Mouse (Mus musculus): ENCODE measurements at regions not wholly inside any gene's neighbourhood (a gene's known extent, or its start where the extent isn't known, plus 50 kb on each side); places are given as distances from the start of the nearest gene placed in this dataset.

- no peak overlapping the region for H3K9ac ChIP-seq
- no peak for DNase-seq (ENCODE audit: low spot score)
- no peak overlapping the region for H3K4me2 ChIP-seq (replicated peaks)
- ATAC-seq (ENCODE audit: low FRiP score): no peak
- H3K4me1 ChIP-seq (replicated peaks; ENCODE audit: control insufficient read depth, insufficient read depth, low read length): no peaks in the 10 kb centered on the region
- no peaks in the 10 kb centered on the region for H3K9me3 ChIP-seq (ENCODE audit: control insufficient read depth, low read length)
- H3K36me3 ChIP-seq (replicated peaks; ENCODE audit: control insufficient read depth, insufficient read depth): no peaks in the 10 kb centered on the region
- WGBS: 86% methylated on average over 6 of the region's 6 CpGs
- H3K27me3 ChIP-seq (ENCODE audit: control insufficient read depth, insufficient read depth, low read length): no peaks in the 10 kb centered on the region
- no peak overlapping the region for H3K4me3 ChIP-seq (replicated peaks; ENCODE audit: low read length)
- H3K27ac ChIP-seq: no peak overlapping the region
Observed at GRCm38 (mm10) chr14:46017976-46018375, 360.0 kb upstream of the Ddhd1 start.

DNA sequence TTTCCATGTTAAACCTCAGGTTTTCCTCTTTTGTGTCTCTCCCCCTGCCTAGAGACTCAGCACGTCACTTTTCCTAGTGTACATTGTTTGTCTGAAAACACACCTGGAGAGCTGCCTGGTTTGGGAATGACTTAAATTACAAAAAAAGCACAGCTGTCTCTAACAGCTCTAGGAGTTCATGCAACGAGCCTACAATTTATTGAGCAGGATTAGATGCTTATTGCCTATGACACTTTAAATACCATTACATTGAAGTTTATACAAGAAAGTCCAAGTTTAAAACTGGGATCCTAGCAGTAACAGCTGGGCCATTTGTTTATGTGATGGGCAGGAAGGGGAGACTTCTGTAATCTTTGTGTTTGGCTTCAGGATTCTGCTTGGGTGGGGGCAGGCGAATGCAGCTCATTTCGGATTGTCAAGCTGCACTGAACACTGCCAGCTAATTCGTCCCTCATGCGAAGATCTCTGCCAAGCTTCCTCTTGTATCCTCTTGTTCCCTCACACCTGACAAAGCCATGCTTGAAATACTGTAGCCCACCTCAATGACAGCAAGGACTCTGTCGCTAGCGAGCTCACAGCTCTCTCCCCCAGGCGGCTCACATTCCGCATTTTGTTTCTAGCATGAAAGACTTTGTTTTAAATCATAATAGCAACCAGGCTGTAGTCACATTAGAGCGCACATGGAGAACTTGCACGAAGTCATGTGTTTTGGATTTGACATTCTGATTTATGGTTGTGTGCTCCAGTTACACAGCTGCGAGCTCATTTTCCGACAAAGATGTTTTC, 359.8 kb upstream of the Gm15217 start:
- ATAC-seq (ENCODE audit: low FRiP score) (no peak), DNase-seq (ENCODE audit: low spot score) (no peak)
- H3K4me2 ChIP-seq (replicated peaks): no peak overlapping the region
- no peak overlapping the region for H3K9ac ChIP-seq
- no peaks in the 10 kb centered on the region for H3K27me3 ChIP-seq (ENCODE audit: control insufficient read depth, insufficient read depth, low read length)
- H3K9me3 ChIP-seq (ENCODE audit: control insufficient read depth, low read length): no peaks in the 10 kb centered on the region
- H3K4me1 ChIP-seq (replicated peaks; ENCODE audit: control insufficient read depth, insufficient read depth, low read length): no peaks in the 10 kb centered on the region
- 67% methylated on average over 14 of the region's 14 CpGs for WGBS
- no peaks in the 10 kb centered on the region for H3K36me3 ChIP-seq (replicated peaks; ENCODE audit: control insufficient read depth, insufficient read depth)
- no peak overlapping the region for H3K27ac ChIP-seq
- H3K4me3 ChIP-seq (replicated peaks; ENCODE audit: low read length): no peak overlapping the region

DNA sequence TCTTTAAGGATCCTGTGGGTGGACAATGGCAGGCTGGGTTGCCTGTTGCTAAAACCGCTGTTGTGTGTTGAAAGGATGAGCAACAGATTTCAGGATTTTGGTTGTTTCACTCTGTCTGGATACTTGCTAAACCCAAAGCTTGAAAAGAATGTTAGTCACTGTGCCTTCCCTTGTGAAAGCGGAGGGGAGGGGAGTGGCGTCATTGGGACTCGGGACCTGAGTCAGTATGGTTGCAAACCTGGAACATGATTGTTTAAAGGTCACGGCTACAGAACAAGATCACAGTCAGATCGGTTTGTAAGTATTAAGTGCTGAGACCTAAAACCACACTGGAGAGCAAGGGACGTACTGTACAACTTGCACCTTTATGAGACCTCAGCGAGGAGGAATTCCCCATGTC, 344.9 kb upstream of the Gm15217 start:
- Histone ChIP-seq H3K9me3 (ENCODE audit: control insufficient read depth, low read length) (no peaks in the 10 kb centered on the region), H3K4me1 (replicated peaks; ENCODE audit: control insufficient read depth, insufficient read depth, low read length) (no peaks in the 10 kb centered on the region), H3K4me2 (replicated peaks) (no peak overlapping the region), H3K9ac (no peak overlapping the region), H3K36me3 (replicated peaks; ENCODE audit: control insufficient read depth, insufficient read depth) (no peaks in the 10 kb centered on the region), H3K4me3 (replicated peaks; ENCODE audit: low read length) (no peak overlapping the region), H3K27me3 (ENCODE audit: control insufficient read depth, insufficient read depth, low read length) (no peaks in the 10 kb centered on the region), H3K27ac (no peak overlapping the region)
- 94% methylated on average over 8 of the region's 8 CpGs for WGBS
- DNase-seq (ENCODE audit: low spot score): no peak
- no peak for ATAC-seq (ENCODE audit: low FRiP score)

DNA sequence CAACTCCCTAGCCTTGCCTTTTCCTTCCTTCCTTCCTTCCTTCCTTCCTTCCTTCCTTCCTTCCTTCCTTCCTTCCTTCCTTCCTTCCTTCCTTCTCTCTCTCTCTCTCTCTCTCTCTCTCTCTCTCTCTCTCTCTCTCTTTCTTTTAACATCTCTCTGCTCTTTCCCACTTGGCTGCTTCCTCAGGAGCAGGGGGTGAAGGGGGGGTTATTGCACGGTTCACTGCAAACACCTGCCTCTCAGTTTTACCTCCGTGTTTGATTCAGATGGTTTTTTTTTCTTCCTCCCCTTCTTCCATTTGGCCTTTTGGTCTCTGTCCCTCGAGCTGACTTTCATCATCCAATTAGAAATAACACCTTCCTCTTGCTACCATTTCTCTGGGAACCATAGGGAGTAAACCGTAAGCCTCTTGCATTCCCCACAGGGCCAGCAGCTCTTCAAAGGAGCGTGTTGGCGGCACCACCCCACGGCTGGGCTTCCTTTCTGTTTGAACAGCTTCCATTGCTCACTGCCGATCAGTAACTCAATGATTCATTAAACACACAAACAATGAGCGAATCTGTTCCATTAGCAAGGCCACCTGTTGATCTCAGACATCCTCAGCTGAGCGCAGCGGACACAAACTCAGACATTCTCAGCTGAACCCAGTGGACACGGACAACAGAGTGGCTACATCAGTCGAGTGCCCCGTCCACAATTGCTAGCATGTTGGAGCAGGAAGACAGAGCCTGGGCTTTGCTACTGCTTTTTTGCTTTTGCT, 318.4 kb upstream of the Gm15217 start:
- H3K27me3 ChIP-seq (ENCODE audit: control insufficient read depth, insufficient read depth, low read length): no peaks in the 10 kb centered on the region
- ATAC-seq (ENCODE audit: low FRiP score) (no peak), DNase-seq (ENCODE audit: low spot score) (peak; percentile 57)
- no peak overlapping the region for H3K9ac ChIP-seq
- H3K27ac ChIP-seq: no peak overlapping the region
- H3K4me2 ChIP-seq (replicated peaks): peak overlapping the region; percentile 47
- no peaks in the 10 kb centered on the region for H3K9me3 ChIP-seq (ENCODE audit: control insufficient read depth, low read length)
- no peaks in the 10 kb centered on the region for H3K36me3 ChIP-seq (replicated peaks; ENCODE audit: control insufficient read depth, insufficient read depth)
- WGBS: 17% methylated on average over 14 of the region's 14 CpGs
- peak overlapping the region; percentile 19 for H3K4me3 ChIP-seq (replicated peaks; ENCODE audit: low read length)
- 0 out of 2 replicates have a peak, but pooled peaks cover 5% of the 10 kb centered on the region for H3K4me1 ChIP-seq (replicated peaks; ENCODE audit: control insufficient read depth, insufficient read depth, low read length)

- no peaks in the 10 kb centered on the region for H3K36me3 ChIP-seq (replicated peaks; ENCODE audit: control insufficient read depth, insufficient read depth)
- H3K4me1 ChIP-seq (replicated peaks; ENCODE audit: control insufficient read depth, insufficient read depth, low read length): no peaks in the 10 kb centered on the region
- no peak overlapping the region for H3K27ac ChIP-seq
- ATAC-seq (ENCODE audit: low FRiP score): no peak
- no peak overlapping the region for H3K4me2 ChIP-seq (replicated peaks)
- no peak overlapping the region for H3K9ac ChIP-seq
- H3K4me3 ChIP-seq (replicated peaks; ENCODE audit: low read length): no peak overlapping the region
- 75% methylated on average over 5 of the region's 5 CpGs for WGBS
- H3K9me3 ChIP-seq (ENCODE audit: control insufficient read depth, low read length): no peaks in the 10 kb centered on the region
- no peak for DNase-seq (ENCODE audit: low spot score)
- no peaks in the 10 kb centered on the region for H3K27me3 ChIP-seq (ENCODE audit: control insufficient read depth, insufficient read depth, low read length)
Observed at GRCm38 (mm10) chr14:46067102-46067801, 312.0 kb upstream of the Gm15217 start.

DNA sequence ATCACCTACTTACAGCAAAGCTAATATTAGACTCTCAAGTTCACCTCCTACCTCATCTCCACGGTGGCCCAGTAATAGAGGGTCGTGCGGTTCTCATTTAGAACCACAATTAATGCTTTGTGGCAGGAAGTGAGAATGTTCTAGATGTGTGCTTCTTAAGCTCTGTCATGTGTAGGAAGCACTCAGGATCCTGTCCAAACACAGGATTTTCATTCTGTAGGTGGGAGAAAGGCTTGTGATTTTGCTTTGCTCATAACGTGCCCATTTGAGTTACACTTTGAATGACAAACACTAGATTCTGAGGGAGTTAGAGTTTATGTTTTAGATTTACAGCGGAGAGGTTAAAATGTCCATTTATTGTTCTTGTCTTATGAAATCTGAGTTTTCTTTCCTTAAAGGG, 308.0 kb upstream of the Gm15217 start:
- no peaks in the 10 kb centered on the region for H3K27me3 ChIP-seq (ENCODE audit: control insufficient read depth, insufficient read depth, low read length)
- 92% methylated on average over 5 of the region's 5 CpGs for WGBS
- H3K27ac ChIP-seq: no peak overlapping the region
- DNase-seq (ENCODE audit: low spot score) (no peak), ATAC-seq (ENCODE audit: low FRiP score) (no peak)
- no peaks in the 10 kb centered on the region for H3K4me1 ChIP-seq (replicated peaks; ENCODE audit: control insufficient read depth, insufficient read depth, low read length)
- H3K36me3 ChIP-seq (replicated peaks; ENCODE audit: control insufficient read depth, insufficient read depth): no peaks in the 10 kb centered on the region
- H3K9me3 ChIP-seq (ENCODE audit: control insufficient read depth, low read length): no peaks in the 10 kb centered on the region
- H3K4me2 ChIP-seq (replicated peaks): no peak overlapping the region
- no peak overlapping the region for H3K4me3 ChIP-seq (replicated peaks; ENCODE audit: low read length)
- H3K9ac ChIP-seq: no peak overlapping the region

DNA sequence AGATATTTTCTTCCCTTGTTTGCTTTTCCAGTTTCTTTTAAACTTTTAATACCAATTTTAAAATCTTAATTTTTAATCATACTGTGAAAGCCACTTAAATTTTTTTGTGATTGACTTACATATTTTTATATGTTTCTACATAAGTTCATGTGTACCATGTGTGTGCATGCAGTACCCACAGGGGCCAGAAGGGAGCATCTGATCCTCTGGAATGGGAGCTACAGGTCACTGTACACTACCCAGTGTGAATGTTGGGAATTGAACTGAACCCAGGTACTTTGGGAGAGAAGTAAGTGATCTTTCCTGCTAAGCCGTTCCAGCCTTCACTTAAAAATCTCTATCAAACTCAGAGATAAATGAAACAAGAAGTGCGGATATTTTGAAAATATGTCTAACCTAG, 302.5 kb upstream of the Gm15217 start:
- 88% methylated on average over 2 of the region's 2 CpGs for WGBS
- Histone ChIP-seq H3K4me3 (replicated peaks; ENCODE audit: low read length) (no peak overlapping the region), H3K4me2 (replicated peaks) (no peak overlapping the region), H3K9me3 (ENCODE audit: control insufficient read depth, low read length) (no peaks in the 10 kb centered on the region), H3K27me3 (ENCODE audit: control insufficient read depth, insufficient read depth, low read length) (no peaks in the 10 kb centered on the region), H3K36me3 (replicated peaks; ENCODE audit: control insufficient read depth, insufficient read depth) (no peaks in the 10 kb centered on the region), H3K27ac (no peak overlapping the region), H3K9ac (no peak overlapping the region), H3K4me1 (replicated peaks; ENCODE audit: control insufficient read depth, insufficient read depth, low read length) (no peaks in the 10 kb centered on the region)
- DNase-seq (ENCODE audit: low spot score) (no peak), ATAC-seq (ENCODE audit: low FRiP score) (no peak)

- H3K9me3 ChIP-seq (ENCODE audit: control insufficient read depth, low read length): no peaks in the 10 kb centered on the region
- WGBS: 81% methylated on average over 11 of the region's 11 CpGs
- DNase-seq (ENCODE audit: low spot score): peak; percentile 29
Observed at GRCm38 (mm10) chr14:46077406-46078131, 301.6 kb upstream of the Gm15217 start.

GRCm38 (mm10) chr14:46082646-46083045, 296.6 kb upstream of the Gm15217 start:
- Histone ChIP-seq H3K27me3 (ENCODE audit: control insufficient read depth, insufficient read depth, low read length) (no peaks in the 10 kb centered on the region), H3K9me3 (ENCODE audit: control insufficient read depth, low read length) (no peaks in the 10 kb centered on the region), H3K4me2 (replicated peaks) (no peak overlapping the region), H3K27ac (no peak overlapping the region), H3K36me3 (replicated peaks; ENCODE audit: control insufficient read depth, insufficient read depth) (no peaks in the 10 kb centered on the region), H3K9ac (no peak overlapping the region), H3K4me3 (replicated peaks; ENCODE audit: low read length) (no peak overlapping the region), H3K4me1 (replicated peaks; ENCODE audit: control insufficient read depth, insufficient read depth, low read length) (no peaks in the 10 kb centered on the region)
- 89% methylated on average over 5 of the region's 5 CpGs for WGBS
- DNase-seq (ENCODE audit: low spot score) (no peak), ATAC-seq (ENCODE audit: low FRiP score) (no peak)

More at GRCm38 (mm10) chr14:46077406-46078131, 301.6 kb upstream of the Gm15217 start:
- Histone ChIP-seq H3K4me3 (replicated peaks; ENCODE audit: low read length) (no peak overlapping the region), H3K9ac (no peak overlapping the region), H3K27ac (no peak overlapping the region), H3K4me1 (replicated peaks; ENCODE audit: control insufficient read depth, insufficient read depth, low read length) (no peaks in the 10 kb centered on the region), H3K36me3 (replicated peaks; ENCODE audit: control insufficient read depth, insufficient read depth) (no peaks in the 10 kb centered on the region), H3K27me3 (ENCODE audit: control insufficient read depth, insufficient read depth, low read length) (no peaks in the 10 kb centered on the region), H3K4me2 (replicated peaks) (no peak overlapping the region)
- peak; percentile 84 for ATAC-seq (ENCODE audit: low FRiP score)
